Mouse (Mus musculus): ENCODE data around the gene Ganab. TPM values are rescaled to one million over a fixed set of nuclear protein-coding genes. Genes with fewer than 3 reads are reported as not detected.
A peak's percentile ranks its signal among the peaks of the same experiment; 100 is the strongest.

Gene Ganab
- total RNA-seq, 2 experiments from 2014 or later: 21.6 to 26.4 TPM

GRCm38 (mm10) chr19:8962256-8962655 lies 64.4 kb downstream of the Ganab start:
- peak; percentile 10 for DNase-seq
- Histone ChIP-seq H3K27ac (no peak overlapping the region), H3K4me3 (no peak overlapping the region)
- intact Hi-C loops (cut with DNase I): no loop called here
- TF ChIP-seq CTCF (IDR thresholded peaks at IDR 0.05): no peak

DNA sequence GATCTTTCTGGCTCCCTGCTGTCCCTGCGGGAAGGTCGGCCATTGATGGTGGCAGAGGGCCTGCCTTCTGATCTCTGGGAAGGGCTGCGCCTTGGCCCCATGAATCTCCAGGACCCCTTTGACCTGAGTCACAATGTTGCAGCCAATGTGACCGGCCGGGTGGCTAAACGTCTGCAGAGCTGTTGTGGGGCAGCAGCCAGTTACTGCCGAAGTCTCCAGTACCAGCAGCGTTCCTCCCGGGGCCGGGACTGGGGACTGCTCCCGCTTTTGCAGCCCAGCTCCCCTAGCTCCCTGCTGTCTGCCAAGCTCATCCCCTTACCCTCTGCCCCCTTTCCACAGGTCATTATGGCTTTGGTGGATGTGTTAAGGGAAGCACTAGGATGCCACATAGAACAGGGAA lies 67.2 kb downstream of the Ganab start:
- intact Hi-C loops (cut with DNase I): no loop called here
- peak; percentile 26 for DNase-seq
- H3K4me3 ChIP-seq: no peak overlapping the region
- no peak for TF ChIP-seq CTCF (IDR thresholded peaks at IDR 0.05)
- H3K27ac ChIP-seq: peak overlapping the region; percentile 98

GRCm38 (mm10) chr19:8965771-8966170 lies 67.9 kb downstream of the Ganab start:
- peak overlapping the region; percentile 92 for H3K4me3 ChIP-seq
- peak; percentile 60 for DNase-seq
- peak overlapping the region; percentile 98 for H3K27ac ChIP-seq
- intact Hi-C loops (cut with DNase I): loop anchor here (2.0 kb wide), 1 partner anchor 45 kb away; the partner anchor contains the start of gene B3gat3
- TF ChIP-seq CTCF (IDR thresholded peaks at IDR 0.05): no peak

DNA sequence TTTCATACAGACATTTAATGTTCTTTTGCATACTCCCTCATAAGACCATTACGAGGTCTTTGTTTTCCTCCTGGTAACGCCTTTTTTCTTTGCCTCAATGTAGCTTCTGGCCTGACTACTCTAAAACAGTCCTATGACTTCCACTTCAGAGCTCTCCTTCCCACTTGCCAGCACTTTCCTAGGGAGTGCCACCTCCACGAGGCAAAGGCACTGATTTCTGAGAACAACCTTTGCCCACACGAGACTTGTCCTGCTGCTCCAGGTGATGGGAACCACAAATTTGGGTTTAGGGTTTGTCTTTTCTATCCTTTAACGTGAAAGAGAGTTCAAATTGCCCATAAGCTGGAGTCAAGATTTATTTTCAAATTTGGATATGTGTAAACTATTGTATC lies 68.3 kb downstream of the Ganab start:
- peak overlapping the region; percentile 98 for H3K27ac ChIP-seq
- intact Hi-C loops (cut with DNase I): loop anchor here (2.0 kb wide), 1 partner anchor 45 kb away; the partner anchor contains the start of gene B3gat3
- TF ChIP-seq CTCF (IDR thresholded peaks at IDR 0.05): no peak
- peak overlapping the region; percentile 92 for H3K4me3 ChIP-seq
- DNase-seq: no peak

Small RNA genes within 50 kb of the gene (microRNA-seq; reads per million reads assigned to microRNA genes)
- gene Mir5136: not detected

Other genes with a start within 250 kb of the Ganab start
- gene Chrm1, start 234.3 kb upstream of the Ganab start, total RNA-seq (2021): not detected
- 10 to 100 TPM; 33.9 to 35.1 TPM for gene Slc3a2, start 174.7 kb upstream of the Ganab start, total RNA-seq (2021)
- 10 to 100 TPM; 15.4 to 16.4 TPM for gene Wdr74, start 162.2 kb upstream of the Ganab start, total RNA-seq (2021)
- not detected for gene 1700092M07Rik, start 157.4 kb upstream of the Ganab start, total RNA-seq (2021)
- gene Stx5a, start 156.7 kb upstream of the Ganab start, total RNA-seq (2021): 10 to 100 TPM; 20.8 to 22.1 TPM
- gene Nxf1, start 141.0 kb upstream of the Ganab start, total RNA-seq (2021): 10 to 100 TPM; 37.8 to 41.5 TPM
- gene Tmem223, start 127.1 kb upstream of the Ganab start, total RNA-seq (2021): 100 to 1,000 TPM in 1 of 2 experiments, 10 to 100 TPM in 1; 77.2 to 118 TPM
- gene Tmem179b, start 123.6 kb upstream of the Ganab start, total RNA-seq (2021): 10 to 100 TPM in 1 of 2 experiments, 1 to 10 TPM in 1; 7.4 to 10.6 TPM
- 1 to 10 TPM; 5.2 to 6.7 TPM for gene Taf6l, start 111.7 kb upstream of the Ganab start, total RNA-seq (2021)
- 10 to 100 TPM; 35.6 to 42.6 TPM for gene Polr2g, start 99.5 kb upstream of the Ganab start, total RNA-seq (2021)
- gene Zbtb3, start 95.5 kb upstream of the Ganab start, total RNA-seq (2021): 1 to 10 TPM in 1 of 2 experiments, under 1 TPM in 1; 0.82 to 1.1 TPM
- 10 to 100 TPM; 11.9 to 12.6 TPM for gene Ttc9c, start 78.7 kb upstream of the Ganab start, total RNA-seq (2021)
- 10 to 100 TPM; 40.1 to 49.4 TPM for gene Hnrnpul2, start 78.1 kb upstream of the Ganab start, total RNA-seq (2021)
- not detected for gene AC129217.1, start 68.3 kb upstream of the Ganab start, total RNA-seq (2021)
- gene Bscl2, start 60.6 kb upstream of the Ganab start, total RNA-seq (2021): 10 to 100 TPM; 16.8 to 18.4 TPM
- not detected for gene Gng3, start 58.9 kb upstream of the Ganab start, total RNA-seq (2021)
- 1 to 10 TPM; 7.3 to 7.8 TPM for gene Lrrn4cl, start 47.3 kb upstream of the Ganab start, total RNA-seq (2021)
- 100 to 1,000 TPM; 199 to 235 TPM for gene Ubxn1, start 26.6 kb upstream of the Ganab start, total RNA-seq (2021)
- gene Uqcc3, start 17.1 kb upstream of the Ganab start, total RNA-seq (2021): 10 to 100 TPM; 57.7 to 59.0 TPM
- gene Lbhd1, start 14.3 kb upstream of the Ganab start, total RNA-seq (2021): 1 to 10 TPM in 1 of 2 experiments, under 1 TPM in 1; 0.99 to 6.1 TPM
- gene Gm49403, start 14.1 kb upstream of the Ganab start, total RNA-seq (2021): not detected
- 10 to 100 TPM; 11.8 to 13.5 TPM for gene 1810009A15Rik, start 9.2 kb upstream of the Ganab start, total RNA-seq (2021)
- 1 to 10 TPM in 1 of 2 experiments, under 1 TPM in 1; 0.61 to 5.3 TPM for gene Gm49416, start 9.1 kb upstream of the Ganab start, total RNA-seq (2021)
- 10 to 100 TPM; 10.6 to 12.5 TPM for gene Ints5, start 5.1 kb upstream of the Ganab start, total RNA-seq (2021)
- 10 to 100 TPM; 32.2 to 35.7 TPM for gene B3gat3, start 22.3 kb downstream of the Ganab start, total RNA-seq (2021)
- gene Rom1, start 31.3 kb downstream of the Ganab start, total RNA-seq (2021): 1 to 10 TPM; 7.3 TPM
- 1 to 10 TPM; 3.4 to 6.2 TPM for gene Eml3, start 31.5 kb downstream of the Ganab start, total RNA-seq (2021)
- 10 to 100 TPM; 23.5 to 27.2 TPM for gene Mta2, start 43.8 kb downstream of the Ganab start, total RNA-seq (2021)
- 10 to 100 TPM in 1 of 2 experiments, 1 to 10 TPM in 1; 7.9 to 10.4 TPM for gene Tut1, start 55.8 kb downstream of the Ganab start, total RNA-seq (2021)
- 100 to 1,000 TPM; 423 to 463 TPM for gene Eef1g, start 69.0 kb downstream of the Ganab start, total RNA-seq (2021)
- 100 to 1,000 TPM; 212 to 217 TPM for gene Ahnak, start 91.2 kb downstream of the Ganab start, total RNA-seq (2021)
- gene Scgb1a1, start 189.9 kb downstream of the Ganab start, total RNA-seq (2021): not detected
- 10 to 100 TPM; 29.3 to 32.8 TPM for gene Asrgl1, start 237.6 kb downstream of the Ganab start, total RNA-seq (2021)